Mouse (Mus musculus): ENCODE measurements at regions not wholly inside any gene's neighbourhood (a gene's known extent, or its start where the extent isn't known, plus 50 kb on each side); places are given as distances from the start of the nearest gene placed in this dataset.

GRCm38 (mm10) chr2:78972288-78973117 is 104.6 kb downstream of the Ube2e3 start:
- H3K27ac ChIP-seq (ENCODE audit: low read depth, low read length) = no peak overlapping the region
- no peak overlapping the region for H3K9ac ChIP-seq (replicated peaks; ENCODE audit: low read depth, low read length)
- no peaks in the 10 kb centered on the region for H3K9me3 ChIP-seq (ENCODE audit: control insufficient read depth, low read length)
- ATAC-seq (ENCODE audit: low read depth) = no peak
- 91% methylated on average over 10 of the region's 10 CpGs for WGBS
- no peaks in the 10 kb centered on the region for H3K4me1 ChIP-seq (ENCODE audit: control insufficient read depth, insufficient read depth, low read length)
- H3K4me2 ChIP-seq (ENCODE audit: low read depth, low read length) = no peak overlapping the region
- no peaks in the 10 kb centered on the region for H3K27me3 ChIP-seq (ENCODE audit: control insufficient read depth, insufficient read depth, low read length)
- no peaks in the 10 kb centered on the region for H3K36me3 ChIP-seq (ENCODE audit: control insufficient read depth, insufficient read depth, low read length)
- H3K4me3 ChIP-seq (ENCODE audit: low read depth, low read length) = no peak overlapping the region

- no peaks in the 10 kb centered on the region for H3K27me3 ChIP-seq (ENCODE audit: control insufficient read depth, insufficient read depth, low read length)
- no peak overlapping the region for H3K9ac ChIP-seq (replicated peaks; ENCODE audit: low read depth, low read length)
- no peak for ATAC-seq (ENCODE audit: low read depth)
- no peaks in the 10 kb centered on the region for H3K9me3 ChIP-seq (ENCODE audit: control insufficient read depth, low read length)
- no peaks in the 10 kb centered on the region for H3K36me3 ChIP-seq (ENCODE audit: control insufficient read depth, insufficient read depth, low read length)
- H3K27ac ChIP-seq (ENCODE audit: low read depth, low read length) = no peak overlapping the region
- no peak overlapping the region for H3K4me3 ChIP-seq (ENCODE audit: low read depth, low read length)
- WGBS = 93% methylated on average over 3 of the region's 3 CpGs
- no peak overlapping the region for H3K4me2 ChIP-seq (ENCODE audit: low read depth, low read length)
- no peaks in the 10 kb centered on the region for H3K4me1 ChIP-seq (ENCODE audit: control insufficient read depth, insufficient read depth, low read length)
These were observed 105.9 kb downstream of the Ube2e3 start for GRCm38 (mm10) chr2:78973811-78974210.

- Histone ChIP-seq H3K9ac (replicated peaks; ENCODE audit: low read depth, low read length) (no peak overlapping the region), H3K4me1 (ENCODE audit: control insufficient read depth, insufficient read depth, low read length) (no peaks in the 10 kb centered on the region), H3K36me3 (ENCODE audit: control insufficient read depth, insufficient read depth, low read length) (no peaks in the 10 kb centered on the region), H3K27ac (ENCODE audit: low read depth, low read length) (no peak overlapping the region), H3K4me2 (ENCODE audit: low read depth, low read length) (no peak overlapping the region), H3K4me3 (ENCODE audit: low read depth, low read length) (no peak overlapping the region), H3K9me3 (ENCODE audit: control insufficient read depth, low read length) (no peaks in the 10 kb centered on the region), H3K27me3 (ENCODE audit: control insufficient read depth, insufficient read depth, low read length) (no peaks in the 10 kb centered on the region)
- 79% methylated on average over 2 of the region's 2 CpGs for WGBS
- ATAC-seq (ENCODE audit: low read depth) = no peak
These were observed 106.9 kb downstream of the Ube2e3 start for GRCm38 (mm10) chr2:78974683-78975392.

- ATAC-seq (ENCODE audit: low read depth) = no peak
- no peaks in the 10 kb centered on the region for H3K4me1 ChIP-seq (ENCODE audit: control insufficient read depth, insufficient read depth, low read length)
- WGBS = 88% methylated on average over 4 of the region's 4 CpGs
- no peak overlapping the region for H3K9ac ChIP-seq (replicated peaks; ENCODE audit: low read depth, low read length)
- no peaks in the 10 kb centered on the region for H3K36me3 ChIP-seq (ENCODE audit: control insufficient read depth, insufficient read depth, low read length)
- no peaks in the 10 kb centered on the region for H3K27me3 ChIP-seq (ENCODE audit: control insufficient read depth, insufficient read depth, low read length)
- H3K4me3 ChIP-seq (ENCODE audit: low read depth, low read length) = no peak overlapping the region
- H3K27ac ChIP-seq (ENCODE audit: low read depth, low read length) = no peak overlapping the region
- no peak overlapping the region for H3K4me2 ChIP-seq (ENCODE audit: low read depth, low read length)
- H3K9me3 ChIP-seq (ENCODE audit: control insufficient read depth, low read length) = no peaks in the 10 kb centered on the region
These were observed 107.5 kb downstream of the Ube2e3 start for GRCm38 (mm10) chr2:78975393-78975774.

- Histone ChIP-seq H3K4me2 (ENCODE audit: low read depth, low read length) (no peak overlapping the region), H3K36me3 (ENCODE audit: control insufficient read depth, insufficient read depth, low read length) (no peaks in the 10 kb centered on the region), H3K4me3 (ENCODE audit: low read depth, low read length) (no peak overlapping the region), H3K9me3 (ENCODE audit: control insufficient read depth, low read length) (no peaks in the 10 kb centered on the region), H3K4me1 (ENCODE audit: control insufficient read depth, insufficient read depth, low read length) (no peaks in the 10 kb centered on the region), H3K9ac (replicated peaks; ENCODE audit: low read depth, low read length) (no peak overlapping the region), H3K27me3 (ENCODE audit: control insufficient read depth, insufficient read depth, low read length) (no peaks in the 10 kb centered on the region), H3K27ac (ENCODE audit: low read depth, low read length) (no peak overlapping the region)
- 92% methylated on average over 4 of the region's 4 CpGs for WGBS
- ATAC-seq (ENCODE audit: low read depth) = no peak
These were observed 108.2 kb downstream of the Ube2e3 start for GRCm38 (mm10) chr2:78976084-78976483.

- H3K27me3 ChIP-seq (ENCODE audit: control insufficient read depth, insufficient read depth, low read length) = no peaks in the 10 kb centered on the region
- H3K4me3 ChIP-seq (ENCODE audit: low read depth, low read length) = no peak overlapping the region
- no peak overlapping the region for H3K27ac ChIP-seq (ENCODE audit: low read depth, low read length)
- ATAC-seq (ENCODE audit: low read depth) = no peak
- H3K36me3 ChIP-seq (ENCODE audit: control insufficient read depth, insufficient read depth, low read length) = no peaks in the 10 kb centered on the region
- no peak overlapping the region for H3K9ac ChIP-seq (replicated peaks; ENCODE audit: low read depth, low read length)
- WGBS = 83% methylated on average over 5 of the region's 5 CpGs
- H3K4me2 ChIP-seq (ENCODE audit: low read depth, low read length) = no peak overlapping the region
- H3K9me3 ChIP-seq (ENCODE audit: control insufficient read depth, low read length) = no peaks in the 10 kb centered on the region
- no peaks in the 10 kb centered on the region for H3K4me1 ChIP-seq (ENCODE audit: control insufficient read depth, insufficient read depth, low read length)
These were observed 109.9 kb downstream of the Ube2e3 start for GRCm38 (mm10) chr2:78977632-78978397.

- ATAC-seq (ENCODE audit: low read depth) = no peak
- Histone ChIP-seq H3K27me3 (ENCODE audit: control insufficient read depth, insufficient read depth, low read length) (no peaks in the 10 kb centered on the region), H3K9me3 (ENCODE audit: control insufficient read depth, low read length) (no peaks in the 10 kb centered on the region), H3K4me3 (ENCODE audit: low read depth, low read length) (no peak overlapping the region), H3K4me2 (ENCODE audit: low read depth, low read length) (no peak overlapping the region), H3K36me3 (ENCODE audit: control insufficient read depth, insufficient read depth, low read length) (no peaks in the 10 kb centered on the region), H3K9ac (replicated peaks; ENCODE audit: low read depth, low read length) (no peak overlapping the region), H3K27ac (ENCODE audit: low read depth, low read length) (no peak overlapping the region), H3K4me1 (ENCODE audit: control insufficient read depth, insufficient read depth, low read length) (no peaks in the 10 kb centered on the region)
- WGBS = 74% methylated on average over 5 of the region's 5 CpGs
These were observed 112.1 kb downstream of the Ube2e3 start for GRCm38 (mm10) chr2:78980019-78980418.

GRCm38 (mm10) chr2:78980661-78981229 is 112.8 kb downstream of the Ube2e3 start:
- Histone ChIP-seq H3K4me2 (ENCODE audit: low read depth, low read length) (no peak overlapping the region), H3K27ac (ENCODE audit: low read depth, low read length) (no peak overlapping the region), H3K4me3 (ENCODE audit: low read depth, low read length) (no peak overlapping the region), H3K9me3 (ENCODE audit: control insufficient read depth, low read length) (no peaks in the 10 kb centered on the region), H3K36me3 (ENCODE audit: control insufficient read depth, insufficient read depth, low read length) (no peaks in the 10 kb centered on the region), H3K4me1 (ENCODE audit: control insufficient read depth, insufficient read depth, low read length) (no peaks in the 10 kb centered on the region), H3K27me3 (ENCODE audit: control insufficient read depth, insufficient read depth, low read length) (no peaks in the 10 kb centered on the region), H3K9ac (replicated peaks; ENCODE audit: low read depth, low read length) (no peak overlapping the region)
- WGBS = 100% methylated on average over 1 of the region's 1 CpGs
- no peak for ATAC-seq (ENCODE audit: low read depth)
